Mouse (Mus musculus) lung, embryonic 16.5 days (tissue): ENCODE data around the gene Sec14l3. TPM values are rescaled to one million over a fixed set of nuclear protein-coding genes. Genes with fewer than 3 reads are reported as not detected.

Source experiments
- ATAC-seq: fragments of 200-750 bp; cut with Nextera tagmentation; 2 replicates; pipeline ENCODE4 v1.8.0; 2017; ENCODE audit warnings: low read depth, mild to moderate bottlenecking, moderate library complexity
- H3K27ac ChIP-seq: fragments of 300-500 bp; sonication (generic); 2 replicates; pipeline ENCODE4 v1.5.1; 2014; ENCODE audit warnings: mild to moderate bottlenecking, control low read depth, low read length
- H3K27me3 ChIP-seq: fragments of 300-500 bp; sonication (generic); 2 replicates; pipeline ENCODE4 v1.6.1; 2014; ENCODE audit warnings: low read depth, low read length, mixed read lengths; ENCODE audit not compliant: control insufficient read depth, insufficient read depth
- H3K36me3 ChIP-seq: fragments of 300-500 bp; sonication (generic); 2 replicates; pipeline ENCODE4 v1.6.1; 2014; ENCODE audit warnings: low read length; ENCODE audit not compliant: control insufficient read depth, insufficient read depth
- H3K4me1 ChIP-seq: fragments of 300-500 bp; sonication (generic); replicated peaks from 2 replicates; pipeline ENCODE4 v1.6.1; 2014; ENCODE audit warnings: low read length, mixed read lengths; ENCODE audit not compliant: control insufficient read depth, insufficient read depth
- H3K4me2 ChIP-seq: fragments of 300-500 bp; sonication (generic); 2 replicates; pipeline ENCODE4 v1.6.1; 2014; ENCODE audit warnings: low read depth, low read length, control low read depth
- H3K4me3 ChIP-seq: fragments of 300-500 bp; sonication (generic); 2 replicates; pipeline ENCODE4 v1.5.1; 2014; ENCODE audit warnings: mild to moderate bottlenecking, low read length, control low read depth
- H3K9ac ChIP-seq: fragments of 300-500 bp; sonication (generic); 2 replicates; pipeline ENCODE4 v1.6.1; 2014; ENCODE audit warnings: low read length, control low read depth
- H3K9me3 ChIP-seq: fragments of 300-500 bp; sonication (generic); 2 replicates; pipeline ENCODE4 v1.6.1; 2016; ENCODE audit warnings: low read length; ENCODE audit not compliant: control insufficient read depth
- WGBS: fragments of 180-500 bp; shearing (Covaris S2); extraction: QIAGEN DNeasy Blood & Tissue Kit; methylation state at CpG from one replicate; pipeline ENCODE4 v1.1.7; 2014; 5-methylcytosine and 5-hydroxymethylcytosine counted together
- polyA plus RNA-seq: library from polyadenylated mRNA; unstranded; fragments of >200 nt; fragmentation: Nextera tagmentation; extraction: Ambion mirVana; gene quantifications from 2 replicates; pipeline ENCODE4 v1.2.1, GENCODE M21; 2015

Sec14l3 gene
- polyA plus RNA-seq, 1 experiment from 2014 or later: 41.5 TPM

DNA sequence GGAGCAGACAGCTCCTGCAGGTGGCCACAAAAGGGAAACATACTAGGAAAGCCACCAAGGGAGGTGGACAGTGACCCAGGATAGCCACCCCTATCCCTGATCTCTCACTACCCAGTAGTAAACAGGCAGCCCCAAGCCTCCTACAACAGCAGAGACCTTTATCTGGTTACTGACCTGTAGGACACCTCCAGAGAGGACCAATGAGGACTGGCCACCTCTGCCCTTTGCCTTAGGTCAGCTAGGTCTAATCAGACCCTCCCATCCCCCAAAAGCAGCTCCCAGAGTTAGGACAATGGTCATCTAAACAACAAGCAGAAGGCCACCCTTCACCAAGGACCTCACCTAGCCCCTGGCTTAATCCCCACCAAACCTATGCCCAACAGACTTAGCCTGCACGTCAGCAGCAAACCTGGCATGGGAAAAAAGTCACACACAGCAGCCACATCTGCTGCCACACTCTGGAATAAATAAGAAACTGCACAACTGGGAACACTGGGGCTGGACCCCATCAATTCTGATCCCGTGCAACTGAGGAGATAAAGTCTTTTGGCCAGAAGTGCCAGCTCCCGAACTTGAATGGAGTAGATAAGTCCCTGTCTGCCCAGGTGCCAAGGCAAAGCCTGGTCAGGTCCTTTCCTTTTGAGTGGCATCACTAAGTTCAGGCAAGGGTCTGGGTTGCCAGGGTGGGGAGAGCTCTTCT, 52.9 kb downstream of the Sec14l3 start:
- no peaks in the 10 kb centered on the region for H3K36me3 ChIP-seq
- peak overlapping the region; percentile 88 for H3K4me2 ChIP-seq
- H3K9me3 ChIP-seq: no peaks in the 10 kb centered on the region
- no peaks in the 10 kb centered on the region for H3K27me3 ChIP-seq
- 12% methylated on average over 3 of the region's 3 CpGs for WGBS
- no peak for ATAC-seq
- peaks cover 14% of the 10 kb centered on the region for H3K4me1 ChIP-seq
- H3K27ac ChIP-seq: no peak overlapping the region
- H3K4me3 ChIP-seq: peak overlapping the region; percentile 59
- peak overlapping the region; percentile 69; the same call in 1 of the 2 replicates for H3K9ac ChIP-seq

DNA sequence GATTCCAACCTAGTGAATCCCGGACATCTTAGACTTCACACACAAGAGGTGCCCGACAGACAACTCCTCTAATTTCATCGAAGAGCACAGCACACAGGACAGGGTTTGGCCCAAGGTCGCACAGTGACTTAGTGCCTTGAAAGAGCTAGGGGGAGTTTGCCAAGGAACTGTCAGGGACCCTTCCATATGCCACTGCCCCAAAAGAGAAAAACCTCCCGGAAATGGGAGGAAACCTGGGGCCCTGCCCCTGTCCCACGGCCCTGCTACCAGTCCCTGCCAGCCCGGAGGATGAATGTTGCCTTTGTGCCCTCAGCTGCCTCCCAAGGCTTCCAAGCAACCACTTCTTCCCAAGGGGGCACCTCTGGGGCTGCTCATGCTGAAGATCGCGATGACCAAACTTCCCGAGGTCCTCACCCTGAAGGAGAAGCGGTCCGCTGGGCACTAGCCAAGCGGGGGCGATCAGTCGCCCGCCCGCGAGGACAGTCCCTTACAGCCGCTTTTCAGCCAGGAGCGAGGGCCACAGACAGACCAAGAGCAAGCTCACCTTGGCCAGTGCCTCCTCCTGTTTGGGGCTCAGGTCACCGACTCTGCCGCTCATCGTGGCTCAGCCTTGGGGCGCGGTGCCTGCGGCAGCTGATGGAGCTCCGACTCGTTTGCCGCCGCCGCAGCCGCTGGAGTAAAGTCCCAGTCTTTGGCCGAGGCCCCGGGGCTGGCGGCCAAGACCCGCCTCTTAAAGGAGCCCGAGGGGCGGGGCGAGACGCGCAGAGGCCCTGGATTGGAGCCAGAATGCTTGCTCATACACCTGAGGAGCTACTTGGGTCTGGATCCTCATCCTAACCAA, 53.7 kb downstream of the Sec14l3 start:
- 1% methylated on average over 41 of the region's 41 CpGs for WGBS
- H3K4me1 ChIP-seq: peaks cover 14% of the 10 kb centered on the region
- H3K27ac ChIP-seq: no peak overlapping the region
- no peaks in the 10 kb centered on the region for H3K9me3 ChIP-seq
- peak; percentile 70 for ATAC-seq
- H3K4me2 ChIP-seq: peak overlapping the region; percentile 88
- peak overlapping the region; percentile 59 for H3K4me3 ChIP-seq
- peak overlapping the region; percentile 69 for H3K9ac ChIP-seq
- no peaks in the 10 kb centered on the region for H3K36me3 ChIP-seq
- H3K27me3 ChIP-seq: no peaks in the 10 kb centered on the region

DNA sequence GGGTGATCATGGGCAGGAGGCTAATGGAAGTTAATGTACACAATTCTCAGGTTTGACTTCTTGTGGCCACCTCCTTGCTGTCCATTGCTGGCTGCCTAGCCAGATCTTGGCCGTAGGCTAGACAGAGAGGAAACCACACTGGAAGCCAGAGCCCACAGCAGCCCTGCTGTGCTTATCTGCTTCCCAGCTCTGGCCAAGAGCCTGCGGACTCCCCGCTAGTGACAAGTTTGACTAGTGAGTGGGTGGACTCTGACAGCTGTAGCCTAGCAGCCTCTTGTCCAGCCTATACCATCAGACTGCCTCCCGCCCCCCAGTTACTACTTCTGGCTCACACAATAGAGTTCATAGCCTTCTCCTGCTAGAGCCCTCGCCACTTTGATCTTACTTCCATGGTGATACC, 55.0 kb downstream of the Sec14l3 start:
- Histone ChIP-seq H3K36me3 (no peaks in the 10 kb centered on the region), H3K9me3 (no peaks in the 10 kb centered on the region), H3K4me1 (peaks cover 14% of the 10 kb centered on the region), H3K27me3 (no peaks in the 10 kb centered on the region), H3K4me3 (no peak overlapping the region), H3K4me2 (no peak overlapping the region), H3K27ac (no peak overlapping the region), H3K9ac (no peak overlapping the region)
- WGBS: 38% methylated on average over 5 of the region's 5 CpGs
- ATAC-seq: 0 out of 2 replicates have a peak, but pooled peaks have one; percentile 21

DNA sequence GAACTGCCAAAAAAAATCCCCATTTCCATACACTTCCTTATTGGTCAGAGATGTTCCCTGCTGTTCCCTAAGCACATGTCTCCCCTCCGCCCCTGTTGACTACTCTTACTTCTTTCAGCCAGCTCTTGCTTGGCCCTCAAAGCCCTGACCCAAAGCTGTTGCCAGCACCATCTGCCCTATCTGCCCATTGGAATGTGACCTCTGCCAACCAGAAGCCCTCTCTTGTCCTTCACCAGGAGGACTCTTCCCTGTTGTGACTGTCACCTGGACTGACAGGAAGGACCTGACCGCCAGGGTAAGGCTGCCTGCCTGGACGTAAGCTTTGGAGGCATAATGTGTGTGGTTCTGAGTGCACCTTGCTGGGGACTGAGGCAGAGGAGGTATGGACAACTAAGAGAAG, 57.0 kb downstream of the Sec14l3 start:
- no peak for ATAC-seq

DNA sequence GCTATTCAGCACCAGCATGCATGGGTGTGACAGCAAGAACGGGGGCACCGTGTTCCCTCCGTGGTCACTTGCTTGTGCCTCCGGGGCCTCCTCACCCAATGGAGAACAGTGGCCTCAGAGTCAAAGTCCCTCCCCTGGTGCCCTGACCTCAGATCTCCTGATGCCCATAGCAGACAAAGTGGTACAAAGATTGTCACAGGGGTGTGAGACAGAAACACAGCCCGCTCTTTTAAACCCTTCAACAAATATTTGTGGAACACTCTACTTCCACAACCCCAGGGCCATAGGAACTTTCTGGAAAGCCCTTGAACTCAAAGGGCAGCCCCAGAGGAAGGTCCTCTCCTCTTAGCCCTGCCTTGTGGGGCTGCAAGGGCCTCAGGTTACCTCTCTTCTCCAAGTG, 57.6 kb downstream of the Sec14l3 start:
- no peaks in the 10 kb centered on the region for H3K36me3 ChIP-seq
- H3K4me2 ChIP-seq: no peak overlapping the region
- H3K4me3 ChIP-seq: no peak overlapping the region
- H3K9ac ChIP-seq: no peak overlapping the region
- H3K27me3 ChIP-seq: no peaks in the 10 kb centered on the region
- WGBS: 44% methylated on average over 5 of the region's 5 CpGs
- peaks cover 10% of the 10 kb centered on the region; the same call in 1 of the 2 replicates for H3K9me3 ChIP-seq
- H3K27ac ChIP-seq: no peak overlapping the region
- no peak for ATAC-seq
- peaks cover 14% of the 10 kb centered on the region for H3K4me1 ChIP-seq

More for the DNA sequence above, 57.0 kb downstream of the Sec14l3 start:
- Histone ChIP-seq H3K27ac (no peak overlapping the region), H3K4me3 (no peak overlapping the region), H3K4me2 (no peak overlapping the region), H3K4me1 (peaks cover 14% of the 10 kb centered on the region), H3K36me3 (no peaks in the 10 kb centered on the region), H3K9me3 (peaks cover 10% of the 10 kb centered on the region; the same call in 1 of the 2 replicates), H3K9ac (no peak overlapping the region), H3K27me3 (no peaks in the 10 kb centered on the region)
- 69% methylated on average over 3 of the region's 3 CpGs for WGBS

DNA sequence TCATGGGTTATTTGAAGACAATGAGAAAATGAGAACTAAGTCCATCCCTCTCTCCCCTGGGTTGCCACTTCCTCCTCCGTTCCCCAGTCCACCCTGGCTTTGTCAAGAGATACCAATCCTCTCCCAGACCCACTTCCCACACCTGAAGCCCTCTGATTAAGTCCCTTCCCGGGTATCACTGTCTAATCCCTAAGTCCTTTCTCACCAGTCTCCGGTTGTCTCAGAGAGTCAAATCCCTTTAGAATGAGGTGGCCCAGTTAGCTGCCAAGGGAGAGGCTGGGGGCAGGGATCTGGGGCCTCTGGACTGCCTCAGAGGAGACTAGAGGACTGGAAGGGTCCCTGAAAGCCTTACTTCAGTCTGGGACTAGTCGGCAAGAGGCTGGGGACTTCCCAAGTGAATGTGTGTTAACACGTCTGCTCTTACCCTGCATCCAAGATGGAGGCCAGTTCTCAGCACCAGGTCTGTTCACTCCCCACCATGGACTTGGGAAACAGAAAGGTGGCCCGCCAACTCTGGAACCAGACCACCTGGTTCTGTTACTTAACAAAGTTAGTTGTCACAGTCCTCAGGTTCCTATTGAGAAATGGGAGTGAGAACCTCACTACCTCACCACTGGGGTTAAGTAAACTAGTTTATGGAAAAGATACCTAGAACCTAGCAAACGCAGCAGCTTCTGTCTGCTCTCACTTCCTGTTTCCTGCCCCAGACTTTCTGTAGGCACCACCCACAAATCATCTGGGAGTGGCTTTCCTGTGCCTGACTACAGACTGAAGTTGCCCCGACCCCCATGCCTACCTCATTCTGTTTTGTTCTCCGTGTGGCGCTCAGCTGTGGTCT, 58.3 kb downstream of the Sec14l3 start, which contains the start of gene Sec14l2:
TSS of gene Sec14l2 (minus strand) at position 674 of the 838 bp plus-strand sequence.
- no peak within 1 kb of the TSS for H3K9ac ChIP-seq
- H3K9me3 ChIP-seq: peaks cover 10% of the 10 kb centered on the region; the same call in 1 of the 2 replicates
- no peak within 1 kb of the TSS for H3K4me2 ChIP-seq
- H3K27me3 ChIP-seq: no peaks in the 10 kb centered on the region
- peaks cover 8% of the 10 kb centered on the region for H3K4me1 ChIP-seq
- no peak within 1 kb of the TSS for H3K27ac ChIP-seq
- no peak within 1 kb of the TSS for H3K4me3 ChIP-seq
- ATAC-seq: no peak
- WGBS: 66% methylated on average over 10 of the region's 10 CpGs
- no peaks in the 10 kb centered on the region for H3K36me3 ChIP-seq

DNA sequence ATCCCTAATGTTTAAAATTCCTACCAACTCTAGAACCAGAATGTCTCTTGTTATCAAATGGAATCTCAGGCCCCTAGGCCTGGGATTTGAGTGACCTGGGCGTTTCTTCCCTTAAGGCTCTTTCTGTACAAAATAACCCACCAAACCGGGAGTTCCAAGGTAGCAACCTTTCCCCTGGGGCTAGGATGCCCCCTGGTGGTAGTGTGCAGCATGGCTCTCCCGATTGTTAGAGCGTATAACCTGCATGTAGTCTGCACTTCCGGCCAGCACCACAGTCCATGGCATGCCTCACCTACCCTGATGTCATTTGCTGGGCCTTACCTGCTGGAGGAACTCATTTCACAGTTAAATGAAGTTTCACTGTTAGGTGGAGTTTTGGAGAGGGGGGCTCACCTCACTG, 59.3 kb downstream of the Sec14l3 start:
- Histone ChIP-seq H3K36me3 (no peaks in the 10 kb centered on the region), H3K27me3 (no peaks in the 10 kb centered on the region), H3K9me3 (peaks cover 10% of the 10 kb centered on the region; the same call in 1 of the 2 replicates), H3K4me3 (no peak overlapping the region), H3K9ac (no peak overlapping the region), H3K27ac (no peak overlapping the region), H3K4me1 (peaks cover 2% of the 10 kb centered on the region), H3K4me2 (no peak overlapping the region)
- 56% methylated on average over 5 of the region's 5 CpGs for WGBS
- ATAC-seq: no peak

DNA sequence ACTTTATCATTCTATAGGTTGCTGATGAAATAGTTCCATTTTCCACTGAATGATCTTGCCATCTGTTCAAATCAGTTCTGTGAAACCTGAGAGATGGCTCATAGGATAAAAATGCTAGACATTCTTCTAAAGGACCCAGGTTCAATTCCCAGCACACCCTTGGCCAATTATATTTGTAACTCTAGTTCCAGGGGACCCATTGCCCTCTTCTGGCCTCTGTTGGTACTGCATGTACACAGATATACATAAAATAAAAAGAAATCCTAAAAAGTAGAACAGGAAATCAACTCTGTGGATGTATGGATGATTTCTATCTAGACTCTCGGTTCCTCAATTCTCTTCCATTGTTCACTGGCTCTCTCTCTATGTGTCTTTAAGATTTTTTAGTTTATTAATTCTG, 62.4 kb downstream of the Sec14l3 start:
- peaks cover 10% of the 10 kb centered on the region; the same call in 1 of the 2 replicates for H3K9me3 ChIP-seq
- ATAC-seq: no peak
- 90% methylated on average over 1 of the region's 1 CpGs for WGBS

More for the DNA sequence above, 62.4 kb downstream of the Sec14l3 start:
- no peaks in the 10 kb centered on the region for H3K36me3 ChIP-seq
- no peak overlapping the region for H3K4me2 ChIP-seq
- no peak overlapping the region for H3K27ac ChIP-seq
- H3K9ac ChIP-seq: no peak overlapping the region
- H3K4me1 ChIP-seq: no peaks in the 10 kb centered on the region
- H3K4me3 ChIP-seq: no peak overlapping the region
- no peaks in the 10 kb centered on the region for H3K27me3 ChIP-seq
